Mouse (Mus musculus): ENCODE measurements around the gene Fgfr3.

DNA sequence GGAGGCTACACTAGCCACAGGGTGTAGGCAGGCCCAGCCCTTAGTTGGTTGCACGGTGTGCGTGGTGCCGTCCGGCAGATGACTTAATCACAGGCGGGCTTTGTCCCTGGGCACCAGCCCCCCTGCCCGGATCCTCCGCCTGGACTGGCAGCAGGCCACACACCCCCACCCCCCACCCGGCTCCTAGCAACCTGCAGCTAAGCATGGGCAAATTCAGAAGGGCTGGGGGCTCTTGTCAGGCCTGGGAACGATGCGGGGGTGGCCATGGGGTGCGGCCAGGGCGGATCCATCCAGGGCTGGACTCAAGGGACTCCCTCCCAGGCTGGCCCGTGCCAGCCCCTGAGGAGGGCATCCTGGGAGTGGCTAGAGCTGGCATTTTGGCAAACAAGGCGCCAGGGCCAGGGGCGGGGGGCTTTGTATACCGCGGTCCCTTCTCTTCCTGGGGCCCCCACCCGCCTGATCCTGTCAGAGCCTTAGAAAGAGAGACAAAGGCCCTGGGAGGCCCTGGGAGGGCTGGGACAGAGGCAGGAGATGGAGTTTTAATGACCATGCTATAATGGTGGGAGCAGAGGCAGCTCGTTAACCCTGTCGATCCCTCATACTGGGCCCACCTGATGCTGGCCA lies 32.1 kb upstream of the Fgfr3 start:
- TF ChIP-seq CTCF (IDR thresholded peaks at IDR 0.05; ENCODE audit: extremely low read depth, insufficient read length, insufficient replicate concordance, low read depth, low read length) = no peak
- no peak for TF ChIP-seq POLR2A (IDR thresholded peaks at IDR 0.05; ENCODE audit: low read depth, low read length)
